12 mouse cellular contexts compared by ENCODE assay signal in genomic region chr2:29879964-29880830, GRCm38 (mm10). TPM values are rescaled to one million over a fixed set of nuclear protein-coding genes. Genes with fewer than 3 reads are reported as not detected.
DNase-seq lines count a peak whose midpoint lies in the region; ATAC-seq and TF ChIP-seq lines count a peak whose summit lies in the region.
"Had no signal": no experiment of that assay in that cellular context is flagged by ENCODE, and none has a peak within 500 bp of the region (broad histone marks: within the 10 kb centered on the region; RNA-seq: fewer than 3 reads in every experiment).

No protein-coding gene starts in this region.

- no peaks in the 10 kb centered on the region for H3K9me3 ChIP-seq in forebrain, postnatal 0 days (ENCODE audit: low read length)
- H3K9me3 ChIP-seq in midbrain, postnatal 0 days (ENCODE audit: low read length), result no peaks in the 10 kb centered on the region

- no peaks in the 10 kb centered on the region for H3K27me3 ChIP-seq in forebrain, postnatal 0 days (ENCODE audit: insufficient read depth, low read length)
- H3K27me3 ChIP-seq in midbrain, postnatal 0 days (ENCODE audit: insufficient read depth, low read length), result no peaks in the 10 kb centered on the region

- no peaks in the 10 kb centered on the region for H3K36me3 ChIP-seq in forebrain, postnatal 0 days (ENCODE audit: insufficient read depth)
- H3K36me3 ChIP-seq in midbrain, postnatal 0 days (ENCODE audit: insufficient read depth, low read length), result peaks cover 10% of the 10 kb centered on the region

- no peak overlapping the region for H3K9ac ChIP-seq in forebrain, postnatal 0 days
- no peak overlapping the region for H3K9ac ChIP-seq in midbrain, postnatal 0 days (replicated peaks; ENCODE audit: low read length, poor library complexity, severe bottlenecking)

- no peak for TF ChIP-seq CTCF in forebrain, postnatal 0 days (IDR thresholded peaks at IDR 0.05; ENCODE audit: low read depth)
- no peak for TF ChIP-seq CTCF in midbrain, postnatal 0 days (IDR thresholded peaks at IDR 0.05)

- no peaks in the 10 kb centered on the region for H3K4me1 ChIP-seq in forebrain, postnatal 0 days (ENCODE audit: insufficient read depth)
- no peaks in the 10 kb centered on the region for H3K4me1 ChIP-seq in midbrain, postnatal 0 days (ENCODE audit: insufficient read depth, low read length)

- intact Hi-C loops in left cerebral cortex, postnatal 14 days (cut with DNase I), result no loop called here
- intact Hi-C loops in left cerebral cortex, postnatal 10 days (cut with DNase I), result no loop called here

- H3K4me2 ChIP-seq in forebrain, postnatal 0 days (ENCODE audit: low read depth), result no peak overlapping the region
- no peak overlapping the region for H3K4me2 ChIP-seq in midbrain, postnatal 0 days (ENCODE audit: low read depth, low read length, poor library complexity, severe bottlenecking)

- peak; percentile 40 for DNase-seq in cerebellum, adult 8-10 months
- DNase-seq in cerebellum, adult 11-12 months, result no peak
- DNase-seq in left cerebral cortex, postnatal 14 days (ENCODE audit: low spot score in 2 of 2), result peak; percentile 19 to 55
- no peak for DNase-seq in left cerebral cortex, postnatal 10 days (ENCODE audit: extremely low spot score in 1 of 2, low spot score in 2 of 2)
- peak; percentile 54 for DNase-seq in Muller cell, postnatal 12 days (ENCODE audit: inconsistent ontology term)
- peak; percentile 76 for DNase-seq in fibroblast of lung, adult 2 months (ENCODE audit: low read depth)
- DNase-seq in forebrain, postnatal 0 days, result no peak
- no peak for DNase-seq in midbrain, postnatal 0 days (ENCODE audit: low spot score)
- DNase-seq: cerebellum, adult 11 months; gastrocnemius, postnatal 25 days; lung, postnatal 4 days; thymus, adult 18-20 months had no signal

- H3K27ac ChIP-seq in forebrain, postnatal 0 days (ENCODE audit: low read depth, low read length), result no peak overlapping the region
- no peak overlapping the region for H3K27ac ChIP-seq in midbrain, postnatal 0 days (ENCODE audit: low read depth, low read length)

- no peak for ATAC-seq in forebrain, postnatal 0 days
- no peak for ATAC-seq in midbrain, postnatal 0 days (ENCODE audit: low FRiP score)

- WGBS in forebrain, postnatal 0 days, result 78% methylated on average over 17 of the region's 17 CpGs
- WGBS in midbrain, postnatal 0 days, result 85% methylated on average over 17 of the region's 17 CpGs

- no peak overlapping the region for H3K4me3 ChIP-seq in forebrain, postnatal 0 days (ENCODE audit: low read depth, low read length)
- no peak overlapping the region for H3K4me3 ChIP-seq in midbrain, postnatal 0 days (ENCODE audit: low read depth, low read length)

RNA-seq across cellular contexts. Expression of gene Odf2, which starts 8.8 kb away (rescaled TPM):
- 10 to 100 TPM; 92.6 to 95.3 TPM for total RNA-seq in left cerebral cortex, postnatal 14 days (2021)
- total RNA-seq in left cerebral cortex, postnatal 10 days (2021), result 100 to 1,000 TPM; 106 to 118 TPM
- 103 and 109 TPM in 2 replicates for total RNA-seq in forebrain, postnatal 0 days (2014; rRNA removed)
- 40.3 and 60.8 TPM in 2 replicates for polyA plus RNA-seq in forebrain, postnatal 0 days (2015; fragmentation: Nextera tagmentation; extraction: Ambion mirVana)
- total RNA-seq in midbrain, postnatal 0 days (2014; rRNA removed), result 77.0 and 102 TPM in 2 replicates
- 72.0 and 90.9 TPM in 2 replicates for polyA plus RNA-seq in midbrain, postnatal 0 days (2015; fragmentation: Nextera tagmentation; extraction: Ambion mirVana)

RNA-seq across cellular contexts. Expression of gene Cercam, which starts 11.2 kb away (rescaled TPM):
- total RNA-seq in left cerebral cortex, postnatal 14 days (2021), result 1 to 10 TPM; 5.2 to 7.2 TPM
- total RNA-seq in left cerebral cortex, postnatal 10 days (2021), result 10 to 100 TPM; 13.2 to 13.4 TPM
- 13.6 and 16.9 TPM in 2 replicates for total RNA-seq in forebrain, postnatal 0 days (2014; rRNA removed)
- polyA plus RNA-seq in forebrain, postnatal 0 days (2015; fragmentation: Nextera tagmentation; extraction: Ambion mirVana), result 10.8 and 14.1 TPM in 2 replicates
- 21.4 and 28.0 TPM in 2 replicates for total RNA-seq in midbrain, postnatal 0 days (2014; rRNA removed)
- 22.8 and 26.0 TPM in 2 replicates for polyA plus RNA-seq in midbrain, postnatal 0 days (2015; fragmentation: Nextera tagmentation; extraction: Ambion mirVana)

RNA-seq across cellular contexts. Expression of gene Gle1, which starts 55.0 kb away (rescaled TPM):
- 10 to 100 TPM; 35.9 to 37.4 TPM for total RNA-seq in left cerebral cortex, postnatal 14 days (2021)
- total RNA-seq in left cerebral cortex, postnatal 10 days (2021), result 10 to 100 TPM; 40.8 to 46.6 TPM
- total RNA-seq in forebrain, postnatal 0 days (2014; rRNA removed), result 52.7 and 57.4 TPM in 2 replicates
- polyA plus RNA-seq in forebrain, postnatal 0 days (2015; fragmentation: Nextera tagmentation; extraction: Ambion mirVana), result 55.2 and 62.3 TPM in 2 replicates
- 37.7 and 45.5 TPM in 2 replicates for total RNA-seq in midbrain, postnatal 0 days (2014; rRNA removed)
- polyA plus RNA-seq in midbrain, postnatal 0 days (2015; fragmentation: Nextera tagmentation; extraction: Ambion mirVana), result 55.0 and 56.0 TPM in 2 replicates

Comparison
In these comparisons a context has a peak if more than half of its experiments do, and no peak if none do; other contexts are left out.
1. DNase-seq: peak in cerebellum, adult 8-10 months (single experiment), left cerebral cortex, postnatal 14 days (2 of 2), Muller cell, postnatal 12 days (single experiment) and fibroblast of lung, adult 2 months (single experiment); none in cerebellum, adult 11-12 months (single experiment), left cerebral cortex, postnatal 10 days (0 of 2), forebrain, postnatal 0 days (single experiment) and midbrain, postnatal 0 days (single experiment).